Mouse (Mus musculus) naive thymus-derived CD4-positive, alpha-beta T cell, adult 5 months (primary cell): ENCODE measurements around the gene Slc35b1. TPM values are rescaled to one million over a fixed set of nuclear protein-coding genes. Genes with fewer than 3 reads are reported as not detected.

Experiments used
- polyA plus RNA-seq: library from polyadenylated mRNA; unstranded; fragments of 100-300 nt; shearing (Covaris generic); gene quantifications from one replicate; pipeline ENCODE4 v1.2.1, GENCODE M21; 2017

The Slc35b1 gene
- polyA plus RNA-seq: 51.0 TPM

GRCm38 (mm10) chr11:95384319-95384972 is at the start of gene Slc35b1:
TSS of gene Slc35b1 (plus strand) at chr11:95384692.

GRCm38 (mm10) chr11:95336568-95337128 is 47.8 kb upstream of the Slc35b1 start, which contains the start of gene Fam117a:
TSS of gene Fam117a (plus strand) at chr11:95337018.

GRCm38 (mm10) chr11:95413641-95414535 is 29.4 kb downstream of the Slc35b1 start, which contains the start of gene Spop:
TSS of gene Spop (plus strand) at chr11:95414080.

Other genes with a start within 250 kb of the Slc35b1 start
- gene Dlx4, start 238.4 kb upstream of the Slc35b1 start, polyA plus RNA-seq: not detected
- gene Tac4, start 123.2 kb upstream of the Slc35b1 start, polyA plus RNA-seq: not detected
- 114 TPM for gene Kat7, start 74.4 kb upstream of the Slc35b1 start, polyA plus RNA-seq
- 30.9 TPM for gene Fam117a, start 47.7 kb upstream of the Slc35b1 start, polyA plus RNA-seq
- gene Spop, start 29.4 kb downstream of the Slc35b1 start, polyA plus RNA-seq: 198 TPM
- not detected for gene Nxph3, start 129.9 kb downstream of the Slc35b1 start, polyA plus RNA-seq
- gene Ngfr, start 203.0 kb downstream of the Slc35b1 start, polyA plus RNA-seq: not detected